In the genomic region with DNA sequence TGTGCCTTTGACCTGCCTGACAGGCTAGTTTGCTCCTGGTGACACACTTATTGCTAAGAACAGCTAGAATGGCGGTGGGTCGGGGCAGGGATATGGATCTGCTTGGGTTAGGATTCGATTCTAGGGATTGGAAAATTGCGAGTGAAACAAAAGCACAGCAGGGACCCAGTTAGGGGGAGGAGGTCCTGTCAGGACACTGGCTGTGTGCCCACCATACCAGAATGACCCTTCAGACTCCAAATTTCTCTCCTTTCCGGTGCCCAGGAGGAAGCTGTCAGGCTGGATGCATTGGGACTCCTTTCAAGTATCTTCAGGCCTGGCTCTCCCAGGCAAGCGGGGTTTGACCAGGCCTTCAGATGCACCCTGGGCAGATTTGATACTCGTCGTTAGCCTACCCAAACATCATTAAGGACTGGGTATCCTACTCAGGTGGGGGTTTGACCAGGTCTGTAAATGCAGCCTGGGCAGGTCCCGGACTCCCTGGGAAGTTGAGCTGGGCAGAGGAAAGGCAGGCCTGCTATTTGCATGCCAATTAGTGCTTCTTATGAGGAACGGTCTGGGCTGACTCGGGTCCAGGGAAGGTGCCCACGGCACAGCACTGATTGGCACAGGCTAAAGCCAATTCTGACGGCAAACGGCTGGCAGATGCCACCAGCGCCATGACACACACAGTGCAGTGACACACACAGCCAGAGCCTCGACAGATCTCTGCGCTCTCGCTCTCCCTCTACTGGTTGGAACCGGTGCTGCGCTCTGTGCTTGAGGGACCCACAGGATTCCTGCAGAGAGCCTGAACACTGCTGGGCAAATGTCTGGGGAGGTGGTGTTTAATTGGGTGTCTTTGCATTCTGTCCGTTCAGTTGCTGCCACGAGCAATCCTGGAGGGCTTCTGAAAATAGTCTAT, we compare ENCODE assay signal across 8 mouse cellular contexts.
DNase-seq lines count a peak whose midpoint lies in the region; ATAC-seq lines count a peak whose summit lies in the region.
"Had no signal": no experiment of that assay in that cellular context is flagged by ENCODE, and none has a peak within 500 bp of the region (broad histone marks: within the 10 kb centered on the region; RNA-seq: fewer than 3 reads in every experiment).

No protein-coding gene starts in this region.

- H3K4me3 ChIP-seq in hindbrain, embryonic 15.5 days = no peak overlapping the region
- H3K4me3 ChIP-seq: lung, embryonic 15.5 days had no signal

- H3K27me3 ChIP-seq in hindbrain, embryonic 15.5 days = no peaks in the 10 kb centered on the region
- H3K27me3 ChIP-seq: lung, embryonic 15.5 days had no signal

- no peak overlapping the region for H3K27ac ChIP-seq in hindbrain, embryonic 15.5 days (replicated peaks)
- H3K27ac ChIP-seq: lung, embryonic 15.5 days had no signal

- peak overlapping the region; percentile 30; the same call in 1 of the 2 replicates for H3K4me2 ChIP-seq in hindbrain, embryonic 15.5 days
- H3K4me2 ChIP-seq: lung, embryonic 15.5 days had no signal

- no peak overlapping the region for H3K9ac ChIP-seq in hindbrain, embryonic 15.5 days
- H3K9ac ChIP-seq: lung, embryonic 15.5 days had no signal

- DNase-seq in adipocyte (ENCODE audit: low spot score) = peak; percentile 2
- DNase-seq in cerebellum, adult 9-10 months = peak; percentile 85
- peak; percentile 58 to 94 for DNase-seq in frontal cortex, adult 2 months (ENCODE audit: extremely low spot score in 1 of 2, low spot score in 1 of 2)
- peak; percentile 90 to 97 for DNase-seq in layer of hippocampus, postnatal 25 days (ENCODE audit: extremely low spot score in 1 of 2, low spot score in 1 of 2)
- DNase-seq in lung, postnatal 25 days (ENCODE audit: low spot score) = peak; percentile 35
- peak; percentile 79 for DNase-seq in right cerebral cortex, postnatal 25 days

- WGBS in hindbrain, embryonic 15.5 days = 23% methylated on average over 22 of the region's 22 CpGs

- no peaks in the 10 kb centered on the region for H3K36me3 ChIP-seq in hindbrain, embryonic 15.5 days
- H3K36me3 ChIP-seq: lung, embryonic 15.5 days had no signal

- H3K9me3 ChIP-seq in hindbrain, embryonic 15.5 days = no peaks in the 10 kb centered on the region
- H3K9me3 ChIP-seq: lung, embryonic 15.5 days had no signal

- ATAC-seq in hindbrain, embryonic 15.5 days (ENCODE audit: low FRiP score, low read depth) = peak; percentile 91

- peaks cover 6% of the 10 kb centered on the region for H3K4me1 ChIP-seq in hindbrain, embryonic 15.5 days (replicated peaks)
- H3K4me1 ChIP-seq: lung, embryonic 15.5 days had no signal

Comparison
In these comparisons a context has a peak if more than half of its experiments do, and no peak if none do; other contexts are left out.
1. DNase-seq: peak in every context shown above with its lines; median percentile 94 in layer of hippocampus, postnatal 25 days; 85 in cerebellum, adult 9-10 months; 79 in right cerebral cortex, postnatal 25 days; 76 in frontal cortex, adult 2 months; 35 in lung, postnatal 25 days; 2 in adipocyte.